Mouse (Mus musculus) liver, embryonic 13.5 days (tissue): ENCODE results near the gene Cort. TPM values are rescaled to one million over a fixed set of nuclear protein-coding genes. Genes with fewer than 3 reads are reported as not detected.
"Not testable (repeated sequence)": the region's sequence is repeated elsewhere in the genome, so short reads cannot be mapped to it uniquely, and the experiment has no call there.

ENCODE experiments used
- ATAC-seq: fragments of 200-750 bp; cut with Nextera tagmentation; 2 replicates; pipeline ENCODE4 v1.8.0; 2017; ENCODE audit warnings: low read depth, mild to moderate bottlenecking, moderate number of reproducible peaks, moderate library complexity
- DNase-seq: peaks from one replicate; pipeline ENCODE4 v3.0.0; 2022
- H3K27ac ChIP-seq: fragments of 300-500 bp; sonication (generic); 2 replicates; pipeline ENCODE4 v1.5.1; 2015; ENCODE audit warnings: moderate library complexity, mild to moderate bottlenecking, inconsistent platforms
- H3K27me3 ChIP-seq: fragments of 300-500 bp; sonication (generic); 2 replicates; pipeline ENCODE4 v1.6.1; 2015; ENCODE audit warnings: mild to moderate bottlenecking, inconsistent platforms
- H3K36me3 ChIP-seq: fragments of 300-500 bp; sonication (generic); 2 replicates; pipeline ENCODE4 v1.6.1; 2015; ENCODE audit warnings: mild to moderate bottlenecking, inconsistent platforms
- H3K4me1 ChIP-seq: fragments of 300-500 bp; sonication (generic); replicated peaks from 2 replicates; pipeline ENCODE4 v1.6.1; 2015; ENCODE audit warnings: inconsistent platforms
- H3K4me2 ChIP-seq: fragments of 300-500 bp; sonication (generic); 2 replicates; pipeline ENCODE4 v1.6.1; 2015; ENCODE audit warnings: inconsistent platforms, mild to moderate bottlenecking, moderate library complexity
- H3K4me3 ChIP-seq: fragments of 300-500 bp; sonication (generic); replicated peaks from 2 replicates; pipeline ENCODE4 v1.5.1; 2015; ENCODE audit warnings: mild to moderate bottlenecking, inconsistent platforms
- H3K9ac ChIP-seq: fragments of 300-500 bp; sonication (generic); 2 replicates; pipeline ENCODE4 v1.6.1; 2015; ENCODE audit warnings: mild to moderate bottlenecking, inconsistent platforms
- H3K9me3 ChIP-seq: fragments of 300-500 bp; sonication (generic); replicated peaks from 2 replicates; pipeline ENCODE4 v1.6.1; 2016; ENCODE audit warnings: inconsistent platforms
- WGBS: fragments of 180-500 bp; shearing (Covaris S2); methylation state at CpG from one replicate; pipeline ENCODE4 v1.1.7; 2015; ENCODE audit not compliant: insufficient replicate concordance; 5-methylcytosine and 5-hydroxymethylcytosine counted together
- polyA plus RNA-seq: library from polyadenylated mRNA; unstranded; fragments of >200 nt; fragmentation: Nextera tagmentation; extraction: Ambion mirVana; gene quantifications from 2 replicates; pipeline ENCODE4 v1.2.1, GENCODE M21; 2015

The Cort gene
- polyA plus RNA-seq = not detected in 2 replicates

- peaks cover 25% of the 10 kb centered on the region for H3K36me3 ChIP-seq
- DNase-seq (no peak), ATAC-seq (no peak)
- no peak within 1 kb of the TSS for H3K4me2 ChIP-seq
- peaks cover 14% of the 10 kb centered on the region for H3K4me1 ChIP-seq
- H3K9ac ChIP-seq = no peak within 1 kb of the TSS
- no peak within 1 kb of the TSS for H3K4me3 ChIP-seq
- H3K27me3 ChIP-seq = no peaks in the 10 kb centered on the region
- no peaks in the 10 kb centered on the region for H3K9me3 ChIP-seq
- WGBS = 79% methylated on average over 11 of the region's 11 CpGs
- H3K27ac ChIP-seq = no peak within 1 kb of the TSS
These were observed at the start of gene Cort for GRCm38 (mm10) chr4:149126663-149127062. Gene Cort, minus strand, starts transcription at chr4:149126763.

GRCm38 (mm10) chr4:149173661-149174060 lies 47.1 kb upstream of the Cort start:
- no peak overlapping the region for H3K27ac ChIP-seq
- H3K27me3 ChIP-seq = no peaks in the 10 kb centered on the region
- H3K9me3 ChIP-seq = no peaks in the 10 kb centered on the region
- ATAC-seq = no peak
- no peaks in the 10 kb centered on the region for H3K36me3 ChIP-seq
- 46% methylated on average over 6 of the region's 6 CpGs for WGBS
- DNase-seq = no peak
- peaks cover 32% of the 10 kb centered on the region for H3K4me1 ChIP-seq
- H3K4me3 ChIP-seq = no peak overlapping the region
- H3K4me2 ChIP-seq = no peak overlapping the region
- no peak overlapping the region for H3K9ac ChIP-seq

GRCm38 (mm10) chr4:149172666-149173065 lies 46.1 kb upstream of the Cort start:
- ATAC-seq = no peak
- Histone ChIP-seq H3K27me3 (no peaks in the 10 kb centered on the region), H3K9ac (no peak overlapping the region), H3K36me3 (no peaks in the 10 kb centered on the region), H3K9me3 (no peaks in the 10 kb centered on the region), H3K4me3 (no peak overlapping the region), H3K4me1 (peaks cover 40% of the 10 kb centered on the region), H3K27ac (peak overlapping the region; percentile 25; the same call in 1 of the 2 replicates), H3K4me2 (no peak overlapping the region)
- no peak for DNase-seq
- 85% methylated on average over 2 of the region's 2 CpGs for WGBS

GRCm38 (mm10) chr4:149172083-149172482 lies 45.5 kb upstream of the Cort start:
- H3K9me3 ChIP-seq = no peaks in the 10 kb centered on the region
- DNase-seq = no peak
- no peak for ATAC-seq
- no peaks in the 10 kb centered on the region for H3K27me3 ChIP-seq
- 80% methylated on average over 5 of the region's 5 CpGs for WGBS
- no peak overlapping the region for H3K4me3 ChIP-seq
- no peaks in the 10 kb centered on the region for H3K36me3 ChIP-seq
- H3K9ac ChIP-seq = no peak overlapping the region
- no peak overlapping the region for H3K4me2 ChIP-seq
- peak overlapping the region; percentile 59; the same call in 1 of the 2 replicates for H3K27ac ChIP-seq
- H3K4me1 ChIP-seq = peaks cover 44% of the 10 kb centered on the region

- WGBS = 55% methylated on average over 5 of the region's 5 CpGs
- DNase-seq = no peak
- peak overlapping the region; percentile 59 for H3K27ac ChIP-seq
- no peak overlapping the region for H3K4me2 ChIP-seq
- H3K36me3 ChIP-seq = no peaks in the 10 kb centered on the region
- H3K9ac ChIP-seq = no peak overlapping the region
- peaks cover 48% of the 10 kb centered on the region for H3K4me1 ChIP-seq
- no peaks in the 10 kb centered on the region for H3K9me3 ChIP-seq
- H3K27me3 ChIP-seq = no peaks in the 10 kb centered on the region
- no peak overlapping the region for H3K4me3 ChIP-seq
- ATAC-seq = no peak
These were observed 45.0 kb upstream of the Cort start for GRCm38 (mm10) chr4:149171581-149171981.

GRCm38 (mm10) chr4:149170394-149170931 lies 43.9 kb upstream of the Cort start:
- Histone ChIP-seq H3K27ac (peak overlapping the region; percentile 53), H3K27me3 (no peaks in the 10 kb centered on the region), H3K4me3 (no peak overlapping the region), H3K4me2 (no peak overlapping the region), H3K9me3 (no peaks in the 10 kb centered on the region), H3K4me1 (peaks cover 55% of the 10 kb centered on the region), H3K36me3 (no peaks in the 10 kb centered on the region), H3K9ac (no peak overlapping the region; the same call in 1 of the 2 replicates)
- ATAC-seq = no peak
- DNase-seq = no peak
- WGBS = 50% methylated on average over 7 of the region's 7 CpGs

GRCm38 (mm10) chr4:149169926-149170325 lies 43.4 kb upstream of the Cort start:
- 77% methylated on average over 7 of the region's 8 CpGs for WGBS
- H3K27me3 ChIP-seq, ATAC-seq, H3K9ac ChIP-seq, DNase-seq, H3K4me2 ChIP-seq, H3K36me3 ChIP-seq, H3K4me3 ChIP-seq, H3K9me3 ChIP-seq: not testable (repeated sequence)
- Histone ChIP-seq H3K4me1 (peaks cover 61% of the 10 kb centered on the region), H3K27ac (peak overlapping the region; percentile 53)

GRCm38 (mm10) chr4:149168016-149168415 lies 41.5 kb upstream of the Cort start:
- H3K4me2 ChIP-seq = peak overlapping the region; percentile 96
- H3K4me3 ChIP-seq = peak overlapping the region; percentile 85
- peak overlapping the region; percentile 41; the same call in 1 of the 2 replicates for H3K27ac ChIP-seq
- H3K9me3 ChIP-seq = no peaks in the 10 kb centered on the region
- peak overlapping the region; percentile 51 for H3K9ac ChIP-seq
- ATAC-seq = no peak
- DNase-seq = no peak
- H3K36me3 ChIP-seq = peaks cover 15% of the 10 kb centered on the region
- WGBS = 12% methylated on average over 2 of the region's 2 CpGs
- peaks cover 76% of the 10 kb centered on the region for H3K4me1 ChIP-seq
- no peaks in the 10 kb centered on the region for H3K27me3 ChIP-seq

- peak overlapping the region; percentile 73 for H3K27ac ChIP-seq
- H3K27me3 ChIP-seq = no peaks in the 10 kb centered on the region
- peaks cover 24% of the 10 kb centered on the region for H3K36me3 ChIP-seq
- peaks cover 71% of the 10 kb centered on the region for H3K4me1 ChIP-seq
- no peaks in the 10 kb centered on the region for H3K9me3 ChIP-seq
- peak overlapping the region; percentile 96 for H3K4me2 ChIP-seq
- ATAC-seq (peak; percentile 27), DNase-seq (no peak)
- under 1% methylated on average over 27 of the region's 27 CpGs for WGBS
- H3K4me3 ChIP-seq = peak overlapping the region; percentile 85
- H3K9ac ChIP-seq = peak overlapping the region; percentile 76
These were observed 40.5 kb upstream of the Cort start for GRCm38 (mm10) chr4:149166957-149167611.

- H3K36me3 ChIP-seq = peaks cover 29% of the 10 kb centered on the region
- peak within 1 kb of the TSS; percentile 91 for H3K9ac ChIP-seq
- WGBS = under 1% methylated on average over 59 of the region's 59 CpGs
- ATAC-seq (peak; percentile 99), DNase-seq (peak; percentile 95)
- no peaks in the 10 kb centered on the region for H3K27me3 ChIP-seq
- no peaks in the 10 kb centered on the region for H3K9me3 ChIP-seq
- peak within 1 kb of the TSS; percentile 85 for H3K4me3 ChIP-seq
- peak within 1 kb of the TSS; percentile 96 for H3K4me2 ChIP-seq
- H3K4me1 ChIP-seq = peaks cover 65% of the 10 kb centered on the region
- peak within 1 kb of the TSS; percentile 82 for H3K27ac ChIP-seq
These were observed 39.8 kb upstream of the Cort start, which contains the start of gene Pgd for GRCm38 (mm10) chr4:149166215-149166946. Gene Pgd, minus strand, starts transcription at chr4:149166771.

GRCm38 (mm10) chr4:149164150-149164549 lies 37.6 kb upstream of the Cort start:
- no peaks in the 10 kb centered on the region for H3K9me3 ChIP-seq
- H3K9ac ChIP-seq = no peak overlapping the region
- no peaks in the 10 kb centered on the region for H3K27me3 ChIP-seq
- peak overlapping the region; percentile 15; the same call in 1 of the 2 replicates for H3K4me2 ChIP-seq
- H3K4me1 ChIP-seq = peaks cover 52% of the 10 kb centered on the region
- peaks cover 52% of the 10 kb centered on the region for H3K36me3 ChIP-seq
- H3K4me3 ChIP-seq = no peak overlapping the region
- 69% methylated on average over 5 of the region's 5 CpGs for WGBS
- ATAC-seq (no peak), DNase-seq (no peak)
- H3K27ac ChIP-seq = no peak overlapping the region
